Mouse (Mus musculus): ENCODE results near the gene Enpp5.

- TF ChIP-seq CTCF (conservative IDR thresholded peaks at IDR 0.05; ENCODE audit: insufficient read depth, insufficient read length, low read depth, low read length), result no peak
- TF ChIP-seq POLR2A (IDR thresholded peaks at IDR 0.05; ENCODE audit: low read depth, low read length), result no peak
Measured at GRCm38 (mm10) chr17:44134106-44134505, 55.5 kb downstream of the Enpp5 start.

Measured in kidney, adult 2 months (tissue).